Mouse (Mus musculus): ENCODE data around the gene Stxbp1. TPM values are rescaled to one million over a fixed set of nuclear protein-coding genes. Genes with fewer than 3 reads are reported as not detected.

The Stxbp1 gene
- polyA plus RNA-seq, 1 experiment = 182 TPM

DNA sequence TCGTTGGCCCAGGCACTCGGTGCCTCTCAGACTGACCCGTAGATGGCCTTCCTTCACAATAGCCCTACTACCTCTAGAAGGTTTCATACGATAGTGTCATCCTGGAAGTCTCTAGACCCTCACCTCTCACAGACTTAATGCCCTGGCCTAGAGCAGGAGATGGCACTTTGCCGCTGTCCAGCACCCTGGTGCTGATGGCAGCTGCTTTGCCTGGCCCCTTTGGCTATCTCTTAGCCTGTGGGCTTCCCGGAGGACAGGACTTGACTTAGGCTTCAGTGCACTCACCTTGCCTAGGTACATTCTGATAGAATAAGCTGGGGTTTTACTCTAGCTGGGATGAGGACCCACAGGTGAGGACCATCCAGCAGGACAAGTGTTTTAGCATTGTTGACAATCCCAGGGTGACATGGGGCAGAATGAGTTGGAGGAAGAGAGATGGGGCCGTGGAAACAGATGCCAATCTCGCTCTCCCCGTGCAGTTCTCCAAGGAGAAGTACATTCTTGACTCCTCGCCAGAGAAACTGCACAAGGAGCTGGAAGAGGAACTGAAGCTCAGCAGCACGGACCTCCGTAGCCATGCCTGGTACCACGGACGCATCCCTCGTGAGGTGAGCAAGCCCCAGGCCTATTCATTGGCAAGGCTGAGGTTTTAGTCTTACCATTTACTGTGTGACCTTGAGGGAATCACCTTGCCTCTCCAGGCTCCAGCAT, 102.6 kb downstream of the Stxbp1 start:
- peaks cover 14% of the 10 kb centered on the region for H3K4me1 ChIP-seq (ENCODE audit: control insufficient read depth, insufficient read depth, low read length)
- H3K4me3 ChIP-seq (ENCODE audit: insufficient read depth, low read depth, low read length) = no peak overlapping the region
- no peak overlapping the region for H3K27ac ChIP-seq (ENCODE audit: insufficient read depth, low read depth, low read length)
- TF ChIP-seq POLR2A (IDR thresholded peaks at IDR 0.05; ENCODE audit: insufficient read depth, low read depth, low read length) (no peak), CTCF (IDR thresholded peaks at IDR 0.05; ENCODE audit: insufficient read depth, low read depth, low read length) (no peak)
- WGBS = 78% methylated on average over 15 of the region's 15 CpGs

DNA sequence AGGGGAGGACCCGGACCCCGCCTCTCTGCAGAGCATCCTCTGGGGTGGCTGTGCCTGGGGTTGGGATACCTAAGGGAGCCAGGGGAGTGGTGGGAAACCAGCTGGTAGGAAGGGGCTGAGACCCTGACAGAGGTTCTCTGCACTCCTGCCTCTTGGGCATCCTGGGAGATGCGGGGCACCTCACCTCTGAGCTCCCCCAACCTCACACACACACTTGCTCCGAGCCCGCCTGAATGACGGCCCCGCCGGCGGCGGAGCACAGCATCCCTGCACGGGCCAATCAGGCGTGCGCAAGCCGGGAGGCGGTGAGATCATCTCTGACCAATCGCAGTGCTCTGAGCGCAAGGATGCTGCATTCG, 104.9 kb downstream of the Stxbp1 start:
- peak; percentile 63; the same call in 1 of the 2 replicates for TF ChIP-seq POLR2A (IDR thresholded peaks at IDR 0.05; ENCODE audit: insufficient read depth, low read depth, low read length)
- TF ChIP-seq CTCF (IDR thresholded peaks at IDR 0.05; ENCODE audit: insufficient read depth, low read depth, low read length) = no peak
- Histone ChIP-seq H3K27ac (ENCODE audit: insufficient read depth, low read depth, low read length) (no peak overlapping the region), H3K4me1 (ENCODE audit: control insufficient read depth, insufficient read depth, low read length) (peaks cover 14% of the 10 kb centered on the region), H3K4me3 (ENCODE audit: insufficient read depth, low read depth, low read length) (peak overlapping the region; percentile 68)
- 13% methylated on average over 18 of the region's 18 CpGs for WGBS

DNA sequence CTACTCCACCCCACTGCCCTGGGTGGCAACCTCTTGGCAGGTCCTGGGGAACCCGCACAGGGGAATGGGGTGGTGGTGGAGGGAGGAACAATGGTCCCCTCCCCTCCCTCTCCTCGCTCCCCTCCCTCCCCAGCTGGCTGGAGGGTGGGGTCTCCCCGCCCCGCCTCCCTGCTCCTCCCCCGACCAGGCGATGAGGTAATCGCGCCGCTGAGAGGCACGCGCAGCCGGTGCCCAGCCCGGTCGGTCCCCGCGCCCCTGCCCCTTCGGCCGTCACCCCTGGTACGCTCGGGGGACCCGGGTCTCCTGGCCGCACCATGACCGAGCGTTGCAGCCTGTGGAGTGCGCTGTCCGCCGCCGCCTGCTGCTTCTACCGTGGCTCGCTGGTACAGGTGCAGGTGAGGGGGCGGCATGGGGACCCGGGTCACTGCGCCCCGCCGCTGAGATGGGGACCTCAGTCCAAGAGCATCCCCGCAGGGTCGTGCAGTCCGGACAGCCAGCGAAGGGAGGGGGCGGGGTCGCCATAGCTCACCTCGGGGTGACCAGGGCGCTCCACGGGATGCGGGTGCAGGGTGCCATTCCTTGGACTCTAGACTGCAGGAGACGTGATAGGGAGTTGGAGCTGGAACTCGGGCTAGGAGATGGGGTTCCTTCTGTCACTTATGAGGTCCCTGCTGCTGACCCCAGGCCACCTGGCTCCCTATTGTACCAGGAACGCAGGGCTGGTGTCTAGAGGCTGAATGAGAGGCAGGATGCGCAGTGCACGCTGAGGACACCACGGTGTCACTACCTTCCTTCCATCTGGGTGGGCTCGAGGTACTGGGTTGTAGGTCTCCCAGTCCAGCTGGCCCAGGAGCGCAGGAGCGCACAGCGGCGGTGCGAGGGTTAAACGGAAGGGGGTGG, 105.5 kb downstream of the Stxbp1 start:
- Histone ChIP-seq H3K4me3 (ENCODE audit: insufficient read depth, low read depth, low read length) (peak overlapping the region; percentile 68), H3K27ac (ENCODE audit: insufficient read depth, low read depth, low read length) (0 out of 2 replicates have a peak overlapping the region, but pooled peaks have one; percentile 16), H3K4me1 (ENCODE audit: control insufficient read depth, insufficient read depth, low read length) (peaks cover 14% of the 10 kb centered on the region)
- peak; percentile 37; the same call in 1 of the 2 replicates for TF ChIP-seq POLR2A (IDR thresholded peaks at IDR 0.05; ENCODE audit: insufficient read depth, low read depth, low read length)
- TF ChIP-seq CTCF (IDR thresholded peaks at IDR 0.05; ENCODE audit: insufficient read depth, low read depth, low read length) = no peak
- 4% methylated on average over 51 of the region's 58 CpGs for WGBS

DNA sequence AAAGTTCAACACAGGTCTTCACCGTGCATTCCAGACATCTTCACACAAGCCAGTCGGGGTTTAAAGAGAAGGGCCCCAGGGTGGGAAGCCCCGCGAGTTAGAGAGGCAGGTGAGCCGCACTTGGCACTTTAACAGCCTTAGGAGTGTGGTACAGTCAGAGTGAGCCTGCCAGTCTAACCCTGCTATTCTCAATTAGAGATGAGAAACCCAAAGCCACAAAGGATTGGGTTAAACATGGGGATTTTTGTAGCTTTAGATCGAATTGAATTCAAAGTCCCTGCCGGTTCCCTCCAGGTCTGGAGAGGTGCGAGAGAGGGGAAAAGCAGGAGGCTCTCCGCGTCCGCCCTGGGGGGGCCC, 106.2 kb downstream of the Stxbp1 start, which contains the start of gene 6330409D20Rik:
6330409D20Rik (minus strand) TSS at position 101 of the 357 bp plus-strand sequence.
- peak within 1 kb of the TSS; percentile 68 for H3K4me3 ChIP-seq (ENCODE audit: insufficient read depth, low read depth, low read length)
- H3K27ac ChIP-seq (ENCODE audit: insufficient read depth, low read depth, low read length) = 0 out of 2 replicates have a peak within 1 kb of the TSS, but pooled peaks have one; percentile 16
- no peak for TF ChIP-seq POLR2A (IDR thresholded peaks at IDR 0.05; ENCODE audit: insufficient read depth, low read depth, low read length)
- no peak for TF ChIP-seq CTCF (IDR thresholded peaks at IDR 0.05; ENCODE audit: insufficient read depth, low read depth, low read length)
- 9% methylated on average over 11 of the region's 11 CpGs for whole genome bisulfite sequencing
- H3K4me1 ChIP-seq (ENCODE audit: control insufficient read depth, insufficient read depth, low read length) = peaks cover 17% of the 10 kb centered on the region

DNA sequence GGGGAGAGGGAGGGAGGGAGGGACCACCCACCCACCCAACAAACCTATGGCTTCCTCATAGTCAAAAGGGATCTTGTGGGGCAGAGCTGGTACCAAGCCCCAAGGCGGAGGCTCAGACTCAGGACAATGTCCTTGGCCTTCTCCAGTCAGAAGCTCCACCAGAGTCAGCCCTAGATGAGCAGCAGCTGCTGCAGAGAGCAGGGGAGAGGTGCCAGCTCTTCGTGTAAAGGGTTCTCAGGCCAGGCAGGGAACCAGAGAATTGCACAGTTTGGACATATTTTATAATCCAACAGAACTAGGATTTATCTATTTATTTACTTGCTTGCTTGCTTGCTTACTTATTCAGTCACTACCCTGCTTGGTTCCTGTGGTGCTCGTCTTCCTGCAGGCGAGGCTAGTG, 107.7 kb downstream of the Stxbp1 start:
- peaks cover 17% of the 10 kb centered on the region for H3K4me1 ChIP-seq (ENCODE audit: control insufficient read depth, insufficient read depth, low read length)
- TF ChIP-seq CTCF (IDR thresholded peaks at IDR 0.05; ENCODE audit: insufficient read depth, low read depth, low read length) (no peak), POLR2A (IDR thresholded peaks at IDR 0.05; ENCODE audit: insufficient read depth, low read depth, low read length) (no peak)
- WGBS = 74% methylated on average over 4 of the region's 4 CpGs
- H3K27ac ChIP-seq (ENCODE audit: insufficient read depth, low read depth, low read length) = no peak overlapping the region
- H3K4me3 ChIP-seq (ENCODE audit: insufficient read depth, low read depth, low read length) = no peak overlapping the region

Other genes starting within 250 kb of the Stxbp1 start
- not detected in 2 replicates for gene St6galnac6, start 247.5 kb downstream of the Stxbp1 start, polyA plus RNA-seq (2012; ENCODE audit: insufficient read depth, insufficient read length, low replicate concordance, missing spikeins)
- not detected in 2 replicates for gene Ak1, start 225.5 kb downstream of the Stxbp1 start, polyA plus RNA-seq (2012; ENCODE audit: insufficient read depth, insufficient read length, low replicate concordance, missing spikeins)
- gene Eng, start 200.7 kb downstream of the Stxbp1 start, polyA plus RNA-seq (2012; ENCODE audit: insufficient read depth, insufficient read length, low replicate concordance, missing spikeins) = not detected in 2 replicates
- gene Fpgs, start 143.1 kb downstream of the Stxbp1 start, polyA plus RNA-seq (2012; ENCODE audit: insufficient read depth, insufficient read length, low replicate concordance, missing spikeins) = not detected in 2 replicates
- 509 TPM in 1 of 2 replicates, not detected in the other for gene Cdk9, start 134.2 kb downstream of the Stxbp1 start, polyA plus RNA-seq (2012; ENCODE audit: insufficient read depth, insufficient read length, low replicate concordance, missing spikeins)
- gene Sh2d3c, start 126.2 kb downstream of the Stxbp1 start, polyA plus RNA-seq (2012; ENCODE audit: insufficient read depth, insufficient read length, low replicate concordance, missing spikeins) = not detected in 2 replicates
- not detected in 2 replicates for gene 6330409D20Rik, start 106.2 kb downstream of the Stxbp1 start, polyA plus RNA-seq (2012; ENCODE audit: insufficient read depth, insufficient read length, low replicate concordance, missing spikeins)
- gene Tor2a, start 90.0 kb downstream of the Stxbp1 start, polyA plus RNA-seq (2012; ENCODE audit: insufficient read depth, insufficient read length, low replicate concordance, missing spikeins) = not detected in 2 replicates
- not detected in 2 replicates for gene Ttc16, start 71.6 kb downstream of the Stxbp1 start, polyA plus RNA-seq (2012; ENCODE audit: insufficient read depth, insufficient read length, low replicate concordance, missing spikeins)
- not detected in 2 replicates for gene Ptrh1, start 71.5 kb downstream of the Stxbp1 start, polyA plus RNA-seq (2012; ENCODE audit: insufficient read depth, insufficient read length, low replicate concordance, missing spikeins)
- gene Cfap157, start 62.8 kb downstream of the Stxbp1 start, polyA plus RNA-seq (2012; ENCODE audit: insufficient read depth, insufficient read length, low replicate concordance, missing spikeins) = not detected in 2 replicates
- gene Fam129b, start 28.9 kb upstream of the Stxbp1 start, polyA plus RNA-seq (2012; ENCODE audit: insufficient read depth, insufficient read length, low replicate concordance, missing spikeins) = not detected in 2 replicates
- gene Rpl12, start 114.3 kb upstream of the Stxbp1 start, polyA plus RNA-seq (2012; ENCODE audit: insufficient read depth, insufficient read length, low replicate concordance, missing spikeins) = not detected in 2 replicates
- gene Lrsam1, start 114.4 kb upstream of the Stxbp1 start, polyA plus RNA-seq (2012; ENCODE audit: insufficient read depth, insufficient read length, low replicate concordance, missing spikeins) = not detected in 2 replicates
- not detected in 2 replicates for gene Slc2a8, start 134.8 kb upstream of the Stxbp1 start, polyA plus RNA-seq (2012; ENCODE audit: insufficient read depth, insufficient read length, low replicate concordance, missing spikeins)